Mouse (Mus musculus): ENCODE measurements around the gene Slc8a1. TPM values are rescaled to one million over a fixed set of nuclear protein-coding genes. Genes with fewer than 3 reads are reported as not detected.

Gene Slc8a1
- polyA plus RNA-seq, 1 experiment from 2014 or later = 144 TPM

DNA sequence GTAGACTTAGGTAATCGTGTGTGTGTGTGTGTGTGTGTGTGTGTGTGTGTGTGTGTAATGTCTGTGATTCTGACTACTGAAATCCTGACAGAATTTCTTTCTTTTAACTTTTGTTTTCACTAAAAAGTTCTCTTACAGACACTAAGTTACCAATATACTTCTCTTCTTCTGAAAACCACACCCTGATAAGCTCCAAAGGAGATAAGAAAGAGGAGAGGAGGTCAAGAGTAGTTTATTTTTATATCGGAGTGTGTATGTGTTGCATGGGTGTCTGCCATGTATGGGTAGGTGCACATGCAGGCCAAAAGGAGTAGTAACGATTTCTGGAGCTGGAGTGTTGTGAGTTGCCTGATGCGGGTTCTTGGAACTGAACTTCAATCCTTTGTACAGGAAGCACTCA, 36.5 kb downstream of the Slc8a1 start:
- no peak overlapping the region for H3K9ac ChIP-seq (ENCODE audit: low read length)
- peaks cover 10 to 43% of the 10 kb centered on the region in 2 experiments for H3K4me1 ChIP-seq (ENCODE audit: control insufficient read depth in 2 of 2, insufficient read depth in 2 of 2, low read length in 2 of 2)
- 53% methylated on average over 4 of the region's 4 CpGs for WGBS
- 0 out of 4 replicates have a peak overlapping the region, but pooled peaks of 1 of the 2 experiments have one; percentile 24 for H3K27ac ChIP-seq (replicated peaks in 1 of 2; ENCODE audit: control insufficient read depth in 1 of 2, insufficient read depth in 1 of 2, low read depth in 2 of 2, low read length in 2 of 2)
- H3K27me3 ChIP-seq (ENCODE audit: control insufficient read depth, insufficient read depth, low read length) = no peaks in the 10 kb centered on the region
- H3K4me2 ChIP-seq (ENCODE audit: low read length) = no peak overlapping the region
- H3K9me3 ChIP-seq (ENCODE audit: control insufficient read depth, low read length) = no peaks in the 10 kb centered on the region
- H3K4me3 ChIP-seq (ENCODE audit: control insufficient read depth in 1 of 2, insufficient read depth in 1 of 2, low read depth in 1 of 2, low read length in 2 of 2) = no peak overlapping the region
- H3K36me3 ChIP-seq (ENCODE audit: control insufficient read depth, insufficient read depth, low read length) = peaks cover 82% of the 10 kb centered on the region
- ATAC-seq (ENCODE audit: insufficient number of reproducible peaks, insufficient read depth, low FRiP score, low read depth) = no peak

DNA sequence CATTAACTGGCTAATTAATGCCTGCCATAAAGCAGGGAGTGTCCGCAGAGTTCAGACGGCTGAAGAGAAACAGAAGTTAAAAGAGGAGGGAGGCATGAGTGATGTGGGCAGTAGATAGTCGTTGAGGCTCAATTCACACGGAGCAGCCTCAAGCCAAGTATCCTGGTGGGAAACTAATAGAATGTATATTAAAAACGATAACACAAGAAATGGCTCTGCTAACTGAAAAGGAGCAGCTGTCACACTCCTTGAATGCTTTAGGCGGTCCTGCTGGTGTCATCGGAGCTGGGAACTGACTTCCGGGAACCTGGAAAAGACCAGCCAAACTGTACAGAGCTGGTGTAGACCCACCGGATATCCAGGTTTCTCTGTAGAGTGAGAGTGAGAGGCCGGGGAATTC, 39.4 kb downstream of the Slc8a1 start:
- Histone ChIP-seq H3K27me3 (ENCODE audit: control insufficient read depth, insufficient read depth, low read length) (no peaks in the 10 kb centered on the region), H3K9ac (ENCODE audit: low read length) (no peak overlapping the region; the same call in 1 of the 2 replicates), H3K36me3 (ENCODE audit: control insufficient read depth, insufficient read depth, low read length) (peaks cover 80% of the 10 kb centered on the region), H3K4me1 (ENCODE audit: control insufficient read depth in 2 of 2, insufficient read depth in 2 of 2, low read length in 2 of 2) (peaks cover 2 to 28% of the 10 kb centered on the region in 2 experiments), H3K9me3 (ENCODE audit: control insufficient read depth, low read length) (no peaks in the 10 kb centered on the region), H3K4me2 (ENCODE audit: low read length) (no peak overlapping the region), H3K4me3 (ENCODE audit: control insufficient read depth in 1 of 2, insufficient read depth in 1 of 2, low read depth in 1 of 2, low read length in 2 of 2) (no peak overlapping the region), H3K27ac (replicated peaks in 1 of 2; ENCODE audit: control insufficient read depth in 1 of 2, insufficient read depth in 1 of 2, low read depth in 2 of 2, low read length in 2 of 2) (peak overlapping the region; percentile 10 to 15; a peak in 1 of 4 replicates)
- WGBS = 48% methylated on average over 10 of the region's 10 CpGs
- ATAC-seq (ENCODE audit: insufficient number of reproducible peaks, insufficient read depth, low FRiP score, low read depth) = no peak

DNA sequence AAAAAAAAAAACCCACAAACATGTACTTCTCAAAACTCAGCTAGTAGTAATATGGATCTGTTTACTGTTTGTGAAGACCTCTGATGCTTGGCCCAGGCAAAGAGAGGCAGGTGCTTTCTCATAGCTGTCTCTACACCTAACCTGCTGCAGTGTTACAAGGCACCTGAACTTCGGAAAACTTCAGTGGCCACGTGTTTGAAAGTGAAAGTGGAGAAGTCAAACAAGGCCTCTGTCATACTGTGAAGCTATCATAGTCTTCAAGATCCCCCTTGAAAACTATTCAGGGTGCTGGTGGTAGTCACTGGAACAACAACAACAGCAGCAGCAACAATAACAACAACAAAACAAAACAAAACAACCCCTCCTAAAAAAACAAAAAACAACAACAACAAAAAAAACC, 40.5 kb downstream of the Slc8a1 start:
- no peak overlapping the region for H3K9ac ChIP-seq (ENCODE audit: low read length)
- no peak for ATAC-seq (ENCODE audit: insufficient number of reproducible peaks, insufficient read depth, low FRiP score, low read depth)
- H3K4me3 ChIP-seq (ENCODE audit: control insufficient read depth in 1 of 2, insufficient read depth in 1 of 2, low read depth in 1 of 2, low read length in 2 of 2) = no peak overlapping the region
- no peak overlapping the region for H3K27ac ChIP-seq (replicated peaks in 1 of 2; ENCODE audit: control insufficient read depth in 1 of 2, insufficient read depth in 1 of 2, low read depth in 2 of 2, low read length in 2 of 2)
- no peaks in the 10 kb centered on the region for H3K27me3 ChIP-seq (ENCODE audit: control insufficient read depth, insufficient read depth, low read length)
- no peak overlapping the region for H3K4me2 ChIP-seq (ENCODE audit: low read length)
- 48% methylated on average over 2 of the region's 2 CpGs for WGBS
- no peaks in the 10 kb centered on the region for H3K9me3 ChIP-seq (ENCODE audit: control insufficient read depth, low read length)
- peaks cover 2 to 18% of the 10 kb centered on the region in 2 experiments for H3K4me1 ChIP-seq (ENCODE audit: control insufficient read depth in 2 of 2, insufficient read depth in 2 of 2, low read length in 2 of 2)
- peaks cover 70% of the 10 kb centered on the region for H3K36me3 ChIP-seq (ENCODE audit: control insufficient read depth, insufficient read depth, low read length)

DNA sequence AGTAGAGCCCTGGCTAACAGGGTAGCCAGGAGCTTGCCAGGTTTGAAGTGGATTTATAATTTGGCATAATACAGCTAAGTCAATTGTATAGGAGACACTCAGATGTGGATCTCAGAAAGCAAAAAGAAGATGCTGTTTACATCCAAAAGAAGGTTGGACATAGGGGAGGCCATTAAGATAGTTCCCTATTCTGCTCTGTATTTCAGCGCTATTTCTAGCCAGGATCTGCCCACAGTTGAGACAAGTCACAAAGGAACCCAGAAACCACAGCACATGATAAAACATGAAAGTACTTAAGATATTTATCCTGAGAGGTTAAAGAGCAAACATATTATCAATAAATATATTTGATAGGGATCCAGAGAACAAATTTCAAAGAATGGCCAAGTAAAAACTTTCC, 43.2 kb downstream of the Slc8a1 start:
- Histone ChIP-seq H3K27me3 (ENCODE audit: control insufficient read depth, insufficient read depth, low read length) (no peaks in the 10 kb centered on the region), H3K27ac (replicated peaks in 1 of 2; ENCODE audit: control insufficient read depth in 1 of 2, insufficient read depth in 1 of 2, low read depth in 2 of 2, low read length in 2 of 2) (no peak overlapping the region), H3K36me3 (ENCODE audit: control insufficient read depth, insufficient read depth, low read length) (peaks cover 53% of the 10 kb centered on the region), H3K9me3 (ENCODE audit: control insufficient read depth, low read length) (no peaks in the 10 kb centered on the region), H3K4me1 (ENCODE audit: control insufficient read depth in 2 of 2, insufficient read depth in 2 of 2, low read length in 2 of 2) (peaks cover 2 to 7% of the 10 kb centered on the region in 2 experiments; a peak in 3 of 4 replicates), H3K4me3 (ENCODE audit: control insufficient read depth in 1 of 2, insufficient read depth in 1 of 2, low read depth in 1 of 2, low read length in 2 of 2) (no peak overlapping the region), H3K9ac (ENCODE audit: low read length) (no peak overlapping the region), H3K4me2 (ENCODE audit: low read length) (no peak overlapping the region)
- ATAC-seq (ENCODE audit: insufficient number of reproducible peaks, insufficient read depth, low FRiP score, low read depth) = no peak
- WGBS = 71% methylated on average over 1 of the region's 1 CpGs

DNA sequence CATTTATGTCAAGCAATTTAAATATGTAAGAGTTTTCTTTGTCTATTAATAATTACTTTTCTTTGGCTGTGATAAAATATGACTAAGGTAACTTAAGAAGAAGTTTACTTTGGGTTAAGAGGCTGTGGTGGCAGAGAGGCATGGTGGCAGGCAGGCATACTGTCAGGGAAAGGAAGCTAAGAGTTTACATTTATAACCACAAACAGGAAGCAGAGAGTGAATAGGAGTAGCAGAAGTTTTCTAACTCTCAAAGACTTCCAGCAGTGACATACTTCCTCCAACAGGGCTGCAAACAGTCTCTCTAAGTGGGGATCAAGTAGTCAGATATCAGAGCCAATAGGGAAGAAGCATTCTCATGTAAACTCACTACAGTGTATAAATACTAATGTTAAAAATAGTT, 58.6 kb downstream of the Slc8a1 start:
- Histone ChIP-seq H3K27ac (replicated peaks in 1 of 2; ENCODE audit: control insufficient read depth in 1 of 2, insufficient read depth in 1 of 2, low read depth in 2 of 2, low read length in 2 of 2) (no peak overlapping the region), H3K4me1 (ENCODE audit: control insufficient read depth in 2 of 2, insufficient read depth in 2 of 2, low read length in 2 of 2) (peaks cover 8 to 37% of the 10 kb centered on the region in 2 experiments)
- ATAC-seq (ENCODE audit: insufficient number of reproducible peaks, insufficient read depth, low FRiP score, low read depth) = no peak

DNA sequence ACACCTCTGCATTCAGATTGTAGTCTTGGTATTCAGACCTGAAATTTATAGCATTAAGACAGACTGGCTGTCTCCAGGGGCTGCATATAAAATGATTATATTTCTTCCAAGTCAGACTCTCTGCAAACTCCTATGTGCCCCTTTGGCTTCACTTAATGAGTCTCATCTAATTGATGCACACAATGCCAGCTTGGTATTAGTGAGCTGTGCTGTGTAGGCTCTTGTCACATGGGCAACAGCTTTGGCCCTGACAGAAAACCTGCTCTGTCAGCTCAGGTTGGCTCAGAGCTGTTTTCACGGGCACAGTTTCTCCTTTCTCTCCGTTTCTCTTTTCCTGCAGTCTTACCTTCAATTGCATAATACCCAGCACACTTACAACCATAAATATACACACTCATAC, 60.7 kb downstream of the Slc8a1 start:
- Histone ChIP-seq H3K36me3 (ENCODE audit: control insufficient read depth, insufficient read depth, low read length) (peaks cover 31% of the 10 kb centered on the region), H3K9me3 (ENCODE audit: control insufficient read depth, low read length) (no peaks in the 10 kb centered on the region), H3K27me3 (ENCODE audit: control insufficient read depth, insufficient read depth, low read length) (no peaks in the 10 kb centered on the region), H3K4me3 (ENCODE audit: control insufficient read depth in 1 of 2, insufficient read depth in 1 of 2, low read depth in 1 of 2, low read length in 2 of 2) (no peak overlapping the region), H3K4me1 (ENCODE audit: control insufficient read depth in 2 of 2, insufficient read depth in 2 of 2, low read length in 2 of 2) (peaks cover 8 to 48% of the 10 kb centered on the region in 2 experiments), H3K9ac (ENCODE audit: low read length) (no peak overlapping the region), H3K27ac (replicated peaks in 1 of 2; ENCODE audit: control insufficient read depth in 1 of 2, insufficient read depth in 1 of 2, low read depth in 2 of 2, low read length in 2 of 2) (no peak overlapping the region), H3K4me2 (ENCODE audit: low read length) (no peak overlapping the region)
- no peak for ATAC-seq (ENCODE audit: insufficient number of reproducible peaks, insufficient read depth, low FRiP score, low read depth)
- WGBS = 52% methylated on average over 2 of the region's 2 CpGs

More for the DNA sequence above, 58.6 kb downstream of the Slc8a1 start:
- no peak overlapping the region for H3K9ac ChIP-seq (ENCODE audit: low read length)
- H3K4me3 ChIP-seq (ENCODE audit: control insufficient read depth in 1 of 2, insufficient read depth in 1 of 2, low read depth in 1 of 2, low read length in 2 of 2) = no peak overlapping the region
- H3K27me3 ChIP-seq (ENCODE audit: control insufficient read depth, insufficient read depth, low read length) = no peaks in the 10 kb centered on the region
- H3K9me3 ChIP-seq (ENCODE audit: control insufficient read depth, low read length) = no peaks in the 10 kb centered on the region
- H3K4me2 ChIP-seq (ENCODE audit: low read length) = no peak overlapping the region
- H3K36me3 ChIP-seq (ENCODE audit: control insufficient read depth, insufficient read depth, low read length) = peaks cover 25% of the 10 kb centered on the region

DNA sequence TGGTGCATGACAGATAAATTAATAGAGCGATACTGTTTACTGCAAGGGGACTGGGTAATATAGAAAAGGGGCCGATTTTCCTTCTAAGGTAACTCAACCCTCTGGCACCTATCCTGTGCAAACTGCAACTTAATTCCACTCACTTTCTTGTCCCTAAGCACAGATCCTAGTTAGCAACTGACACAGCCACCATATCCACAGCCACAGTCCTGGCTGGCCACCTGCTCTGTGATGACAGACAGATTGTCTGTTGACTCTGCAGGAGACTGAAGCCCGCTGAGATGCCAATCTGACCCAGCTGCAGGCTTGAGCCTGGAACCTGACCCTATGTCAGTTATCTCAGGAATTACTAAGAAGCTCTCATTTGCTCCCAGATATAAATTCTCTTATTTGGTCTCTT, 62.0 kb downstream of the Slc8a1 start:
- no peak for ATAC-seq (ENCODE audit: insufficient number of reproducible peaks, insufficient read depth, low FRiP score, low read depth)
- no peaks in the 10 kb centered on the region for H3K27me3 ChIP-seq (ENCODE audit: control insufficient read depth, insufficient read depth, low read length)
- H3K4me2 ChIP-seq (ENCODE audit: low read length) = no peak overlapping the region
- H3K27ac ChIP-seq (replicated peaks in 1 of 2; ENCODE audit: control insufficient read depth in 1 of 2, insufficient read depth in 1 of 2, low read depth in 2 of 2, low read length in 2 of 2) = no peak overlapping the region
- H3K9ac ChIP-seq (ENCODE audit: low read length) = no peak overlapping the region
- H3K9me3 ChIP-seq (ENCODE audit: control insufficient read depth, low read length) = no peaks in the 10 kb centered on the region
- WGBS = 59% methylated on average over 3 of the region's 3 CpGs
- H3K4me3 ChIP-seq (ENCODE audit: control insufficient read depth in 1 of 2, insufficient read depth in 1 of 2, low read depth in 1 of 2, low read length in 2 of 2) = no peak overlapping the region
- peaks cover 40% of the 10 kb centered on the region for H3K36me3 ChIP-seq (ENCODE audit: control insufficient read depth, insufficient read depth, low read length)
- H3K4me1 ChIP-seq (ENCODE audit: control insufficient read depth in 2 of 2, insufficient read depth in 2 of 2, low read length in 2 of 2) = peaks cover 13 to 56% of the 10 kb centered on the region in 2 experiments

DNA sequence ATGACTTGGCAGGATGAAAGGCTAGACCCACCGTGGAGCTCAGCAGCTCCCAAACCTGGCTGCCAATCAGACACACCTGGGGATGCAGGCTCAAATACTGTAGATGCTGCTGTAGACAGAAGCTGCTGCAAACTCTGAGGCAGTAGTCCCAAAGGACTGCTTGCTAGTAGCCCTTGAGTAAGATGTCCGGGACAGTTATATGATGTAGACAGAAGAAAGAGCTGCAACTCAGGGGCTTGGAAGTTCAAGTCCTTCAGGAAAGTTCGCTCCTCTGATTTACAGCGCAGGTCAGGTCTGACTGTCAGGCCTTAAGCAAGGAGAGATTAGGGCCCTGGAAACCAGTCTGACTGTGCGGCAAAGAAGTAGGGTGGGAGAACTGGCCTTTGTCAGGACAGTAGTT, 66.9 kb downstream of the Slc8a1 start:
- 17% methylated on average over 5 of the region's 5 CpGs for WGBS
- Histone ChIP-seq H3K36me3 (ENCODE audit: control insufficient read depth, insufficient read depth, low read length) (peaks cover 28% of the 10 kb centered on the region), H3K4me1 (ENCODE audit: control insufficient read depth in 2 of 2, insufficient read depth in 2 of 2, low read length in 2 of 2) (peaks cover 27 to 77% of the 10 kb centered on the region in 2 experiments), H3K9me3 (ENCODE audit: control insufficient read depth, low read length) (no peaks in the 10 kb centered on the region), H3K4me2 (ENCODE audit: low read length) (peak overlapping the region; percentile 95), H3K27ac (replicated peaks in 1 of 2; ENCODE audit: control insufficient read depth in 1 of 2, insufficient read depth in 1 of 2, low read depth in 2 of 2, low read length in 2 of 2) (peak overlapping the region; percentile 10 to 53; a peak in 2 of 4 replicates), H3K27me3 (ENCODE audit: control insufficient read depth, insufficient read depth, low read length) (no peaks in the 10 kb centered on the region), H3K9ac (ENCODE audit: low read length) (peak overlapping the region; percentile 89), H3K4me3 (ENCODE audit: control insufficient read depth in 1 of 2, insufficient read depth in 1 of 2, low read depth in 1 of 2, low read length in 2 of 2) (peak overlapping the region; percentile 12 to 65; a peak in 3 of 4 replicates)
- no peak for ATAC-seq (ENCODE audit: insufficient number of reproducible peaks, insufficient read depth, low FRiP score, low read depth)

All from heart, embryonic 14.5 days (tissue).